19 mouse cellular contexts compared by ENCODE assay signal in genomic region chr8:77515201-77515600, GRCm38 (mm10). TPM values are rescaled to one million over a fixed set of nuclear protein-coding genes. Genes with fewer than 3 reads are reported as not detected.
DNase-seq lines count a peak whose midpoint lies in the region; ATAC-seq lines count a peak whose summit lies in the region.
"Had no signal": no experiment of that assay in that cellular context is flagged by ENCODE, and none has a peak within 500 bp of the region (broad histone marks: within the 10 kb centered on the region; RNA-seq: fewer than 3 reads in every experiment).

No protein-coding gene starts in this region.

- H3K4me1 ChIP-seq in heart, embryonic 12.5 days (replicated peaks), result peaks cover 42% of the 10 kb centered on the region
- H3K4me1 ChIP-seq in intestine, embryonic 15.5 days (replicated peaks), result peaks cover 30% of the 10 kb centered on the region; the same call in 1 of the 2 replicates
- H3K4me1 ChIP-seq in stomach, embryonic 16.5 days (ENCODE audit: control insufficient read depth, insufficient read depth, low read length), result peaks cover 32% of the 10 kb centered on the region

- ATAC-seq in heart, embryonic 12.5 days (ENCODE audit: insufficient number of reproducible peaks, low FRiP score), result no peak
- no peak for ATAC-seq in intestine, embryonic 15.5 days
- no peak for ATAC-seq in stomach, embryonic 16.5 days (ENCODE audit: insufficient read depth, low FRiP score)
- ATAC-seq: activated CD4-positive, CD25-positive, alpha-beta regulatory T cell, adult 4 months; Patski had no signal

- 89% methylated on average over 8 of the region's 8 CpGs for WGBS in heart, embryonic 12.5 days
- WGBS in intestine, embryonic 15.5 days, result 91% methylated on average over 8 of the region's 8 CpGs
- WGBS in stomach, embryonic 16.5 days, result 89% methylated on average over 8 of the region's 8 CpGs

- no peak for DNase-seq in heart, postnatal 36 days
- DNase-seq in left cerebral cortex, postnatal 4 days, result peak; percentile 21
- DNase-seq in left cerebral cortex, adult 9 months (ENCODE audit: low spot score in 2 of 2), result no peak
- DNase-seq in ovary, postnatal 10 days (ENCODE audit: low spot score), result no peak
- DNase-seq: adrenal gland, postnatal 36 days; gastrocnemius, postnatal 14 days; kidney, adult 11 months; kidney, postnatal 4 days; liver, embryonic 13.5 days; midbrain, embryonic 14.5 days; right cerebral cortex, adult 18-20 months; thymus, adult 2 months had no signal

- H3K36me3 ChIP-seq in heart, embryonic 12.5 days, result no peaks in the 10 kb centered on the region
- no peaks in the 10 kb centered on the region for H3K36me3 ChIP-seq in intestine, embryonic 15.5 days
- no peaks in the 10 kb centered on the region for H3K36me3 ChIP-seq in stomach, embryonic 16.5 days (ENCODE audit: control insufficient read depth, insufficient read depth, low read length)
- H3K36me3 ChIP-seq: embryonic facial prominence, embryonic 12.5 days; hindbrain, embryonic 13.5 days had no signal

- H3K27ac ChIP-seq in heart, embryonic 12.5 days (ENCODE audit: poor library complexity, severe bottlenecking), result no peak overlapping the region
- H3K27ac ChIP-seq in intestine, embryonic 15.5 days, result no peak overlapping the region
- H3K27ac ChIP-seq in stomach, embryonic 16.5 days (ENCODE audit: low read length), result no peak overlapping the region
- H3K27ac ChIP-seq: embryonic facial prominence, embryonic 12.5 days; hindbrain, embryonic 13.5 days; liver, embryonic 13.5 days had no signal

- H3K27me3 ChIP-seq in heart, embryonic 12.5 days (replicated peaks), result no peaks in the 10 kb centered on the region
- H3K27me3 ChIP-seq in intestine, embryonic 15.5 days (replicated peaks), result no peaks in the 10 kb centered on the region
- no peaks in the 10 kb centered on the region for H3K27me3 ChIP-seq in stomach, embryonic 16.5 days (ENCODE audit: control insufficient read depth, insufficient read depth, low read length)
- H3K27me3 ChIP-seq: embryonic facial prominence, embryonic 12.5 days; liver, embryonic 13.5 days; Patski had no signal

- no peak overlapping the region for H3K4me3 ChIP-seq in heart, embryonic 12.5 days
- H3K4me3 ChIP-seq in intestine, embryonic 15.5 days (replicated peaks), result no peak overlapping the region
- H3K4me3 ChIP-seq in stomach, embryonic 16.5 days (replicated peaks; ENCODE audit: low read length), result no peak overlapping the region
- H3K4me3 ChIP-seq: hindbrain, embryonic 13.5 days had no signal

- no peaks in the 10 kb centered on the region for H3K9me3 ChIP-seq in heart, embryonic 12.5 days (replicated peaks)
- no peaks in the 10 kb centered on the region for H3K9me3 ChIP-seq in intestine, embryonic 15.5 days
- H3K9me3 ChIP-seq in stomach, embryonic 16.5 days (replicated peaks; ENCODE audit: control insufficient read depth, low read length), result no peaks in the 10 kb centered on the region
- H3K9me3 ChIP-seq: embryonic facial prominence, embryonic 12.5 days; hindbrain, embryonic 13.5 days; liver, embryonic 13.5 days had no signal

- peak overlapping the region; percentile 87 for H3K4me2 ChIP-seq in heart, embryonic 12.5 days
- H3K4me2 ChIP-seq in intestine, embryonic 15.5 days (replicated peaks), result peak overlapping the region; percentile 68
- peak overlapping the region; percentile 78; the same call in 1 of the 2 replicates for H3K4me2 ChIP-seq in stomach, embryonic 16.5 days (ENCODE audit: low read depth, low read length)

- no peak overlapping the region for H3K9ac ChIP-seq in heart, embryonic 12.5 days
- no peak overlapping the region for H3K9ac ChIP-seq in intestine, embryonic 15.5 days
- no peak overlapping the region for H3K9ac ChIP-seq in stomach, embryonic 16.5 days (ENCODE audit: low read length)
- H3K9ac ChIP-seq: embryonic facial prominence, embryonic 12.5 days; hindbrain, embryonic 13.5 days had no signal

- intact Hi-C loops in heart, postnatal 36 days (cut with DNase I), result loop anchor here (5.0 kb wide), 2 partner anchors 33 to 73 kb away; no protein-coding TSS in a partner anchor
- intact Hi-C loops in left cerebral cortex, postnatal 4 days (cut with DNase I), result loop anchor here (5.0 kb wide), 1 partner anchor 93 kb away; no protein-coding TSS in a partner anchor

RNA-seq across cellular contexts. Expression of gene Arhgap10, which starts 2.6 kb away (rescaled TPM):
- 23.8 and 25.3 TPM in 2 replicates for polyA plus RNA-seq in heart, embryonic 12.5 days (2016; fragmentation: Nextera tagmentation; extraction: Ambion mirVana)
- 10 to 100 TPM; 56.4 to 61.9 TPM for total RNA-seq in heart, postnatal 36 days (2021)
- total RNA-seq in left cerebral cortex, postnatal 4 days (2021), result 1 to 10 TPM; 6.5 to 6.6 TPM
- polyA plus RNA-seq in intestine, embryonic 15.5 days (2015; fragmentation: Nextera tagmentation; extraction: Ambion mirVana), result 25.8 and 30.9 TPM in 2 replicates
- polyA plus RNA-seq in stomach, embryonic 16.5 days (2015; fragmentation: Nextera tagmentation; extraction: Ambion mirVana), result 32.8 and 33.4 TPM in 2 replicates

RNA-seq across cellular contexts. Expression of gene Prmt9, which starts 34.0 kb away (rescaled TPM):
- polyA plus RNA-seq in heart, embryonic 12.5 days (2016; fragmentation: Nextera tagmentation; extraction: Ambion mirVana), result 14.4 and 14.6 TPM in 2 replicates
- 10 to 100 TPM; 11.7 TPM for total RNA-seq in heart, postnatal 36 days (2021)
- 10 to 100 TPM; 28.0 to 29.4 TPM for total RNA-seq in left cerebral cortex, postnatal 4 days (2021)
- polyA plus RNA-seq in intestine, embryonic 15.5 days (2015; fragmentation: Nextera tagmentation; extraction: Ambion mirVana), result 16.6 and 16.9 TPM in 2 replicates
- 16.7 and 17.7 TPM in 2 replicates for polyA plus RNA-seq in stomach, embryonic 16.5 days (2015; fragmentation: Nextera tagmentation; extraction: Ambion mirVana)
